10 mouse cellular contexts compared by ENCODE assay signal in the genomic region with DNA sequence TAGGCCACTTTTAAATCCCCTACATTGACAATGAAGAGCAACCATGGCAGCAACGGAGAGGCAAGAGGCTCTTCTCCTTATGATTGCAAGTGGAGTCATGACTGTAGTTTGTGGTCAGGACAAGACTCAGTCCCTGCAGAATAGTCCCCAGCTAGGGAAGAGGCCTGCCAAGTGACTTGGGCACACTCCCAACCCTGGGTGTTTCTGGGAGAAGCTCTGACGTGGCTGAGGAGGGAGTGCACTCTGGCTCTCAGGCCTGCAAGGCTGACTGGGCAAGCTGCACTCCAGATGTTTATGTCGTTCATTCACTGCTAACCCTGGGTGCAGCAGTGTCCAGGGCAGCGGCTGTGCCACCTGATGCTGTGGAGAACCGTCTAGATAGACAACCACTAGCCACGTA. TPM values are rescaled to one million over a fixed set of nuclear protein-coding genes. Genes with fewer than 3 reads are reported as not detected.
DNase-seq lines count a peak whose midpoint lies in the region; ATAC-seq lines count a peak whose summit lies in the region.
"Had no signal": no experiment of that assay in that cellular context is flagged by ENCODE, and none has a peak within 500 bp of the region (broad histone marks: within the 10 kb centered on the region; RNA-seq: fewer than 3 reads in every experiment).

No protein-coding gene starts in this region.

- H3K4me3 ChIP-seq in liver, embryonic 12.5 days: no peak overlapping the region
- H3K4me3 ChIP-seq: liver, embryonic 15.5 days; neural tube, embryonic 13.5 days had no signal

- 0 out of 2 replicates have a peak, but pooled peaks cover 3% of the 10 kb centered on the region for H3K27me3 ChIP-seq in liver, embryonic 12.5 days (replicated peaks)
- H3K27me3 ChIP-seq: liver, embryonic 15.5 days; neural tube, embryonic 13.5 days had no signal

- no peak overlapping the region for H3K9ac ChIP-seq in liver, embryonic 12.5 days
- H3K9ac ChIP-seq: liver, embryonic 15.5 days; neural tube, embryonic 13.5 days had no signal

- 58% methylated on average over 6 of the region's 6 CpGs for WGBS in liver, embryonic 12.5 days (ENCODE audit: insufficient replicate concordance)

- no peaks in the 10 kb centered on the region for H3K36me3 ChIP-seq in liver, embryonic 12.5 days
- H3K36me3 ChIP-seq: liver, embryonic 15.5 days; neural tube, embryonic 13.5 days had no signal

- intact Hi-C loops in heart, postnatal 36 days (cut with DNase I): loop anchor here (5.0 kb wide), 2 partner anchors 42 to 302 kb away; no protein-coding TSS in a partner anchor

- DNase-seq in ovary, postnatal 36 days (ENCODE audit: low spot score): peak; percentile 41
- DNase-seq in ovary, postnatal 10 days (ENCODE audit: low spot score): no peak
- DNase-seq in gastrocnemius, adult 18-20 months (ENCODE audit: low spot score): peak; percentile 90
- DNase-seq in heart, postnatal 36 days: peak; percentile 84
- no peak for DNase-seq in Muller cell, postnatal 12 days (ENCODE audit: inconsistent ontology term)

- ATAC-seq in monocyte, adult 5-6 weeks (replicated peaks; ENCODE audit: insufficient number of reproducible peaks, low FRiP score, low TSS enrichment, poor library complexity, severe bottlenecking): no peak
- ATAC-seq in liver, embryonic 12.5 days: no peak

- no peaks in the 10 kb centered on the region for H3K4me1 ChIP-seq in liver, embryonic 12.5 days
- H3K4me1 ChIP-seq: liver, embryonic 15.5 days; neural tube, embryonic 13.5 days had no signal

- H3K4me2 ChIP-seq in liver, embryonic 12.5 days: no peak overlapping the region
- H3K4me2 ChIP-seq: liver, embryonic 15.5 days; neural tube, embryonic 13.5 days had no signal

- H3K9me3 ChIP-seq in liver, embryonic 12.5 days (replicated peaks): no peaks in the 10 kb centered on the region
- H3K9me3 ChIP-seq: liver, embryonic 15.5 days; neural tube, embryonic 13.5 days had no signal

- no peak overlapping the region for H3K27ac ChIP-seq in liver, embryonic 12.5 days
- H3K27ac ChIP-seq: liver, embryonic 15.5 days; neural tube, embryonic 13.5 days; stomach, postnatal 0 days had no signal

RNA-seq across cellular contexts. Expression of a gene that starts 15.2 kb away (rescaled TPM):
- 1 to 10 TPM; 3.8 to 3.9 TPM for total RNA-seq in gastrocnemius, adult 18-20 months (2021)
- 10 to 100 TPM in 1 of 2 experiments, 1 to 10 TPM in 1; 7.5 to 12.1 TPM for total RNA-seq in heart, postnatal 36 days (2021)
- total RNA-seq in monocyte, adult 5-6 weeks (2017): under 0.01 to 0.10 TPM in 2 of 3 replicates, not detected in the other
- polyA plus RNA-seq in liver, embryonic 12.5 days (2016; fragmentation: Nextera tagmentation; extraction: Ambion mirVana): 0.10 and 0.17 TPM in 2 replicates

Comparison
In these comparisons a context has a peak if more than half of its experiments do, and no peak if none do; other contexts are left out.
1. DNase-seq: peak in ovary, postnatal 36 days (single experiment), gastrocnemius, adult 18-20 months (single experiment) and heart, postnatal 36 days (2 of 2); none in ovary, postnatal 10 days (single experiment) and Muller cell, postnatal 12 days (single experiment).